Mouse (Mus musculus) Muller cell, postnatal 12 days (primary cell): Measurements from ENCODE around the gene Srcap.
A peak's percentile ranks its signal among the peaks of the same experiment; 100 is the strongest.
"Not testable (repeated sequence)": the region's sequence is repeated elsewhere in the genome, so short reads cannot be mapped to it uniquely, and the experiment has no call there.

Source experiments
- DNase-seq: peaks from one replicate; pipeline ENCODE4 v3.0.0-alpha.2; 2015; ENCODE audit errors: inconsistent ontology term

The Srcap gene

DNA sequence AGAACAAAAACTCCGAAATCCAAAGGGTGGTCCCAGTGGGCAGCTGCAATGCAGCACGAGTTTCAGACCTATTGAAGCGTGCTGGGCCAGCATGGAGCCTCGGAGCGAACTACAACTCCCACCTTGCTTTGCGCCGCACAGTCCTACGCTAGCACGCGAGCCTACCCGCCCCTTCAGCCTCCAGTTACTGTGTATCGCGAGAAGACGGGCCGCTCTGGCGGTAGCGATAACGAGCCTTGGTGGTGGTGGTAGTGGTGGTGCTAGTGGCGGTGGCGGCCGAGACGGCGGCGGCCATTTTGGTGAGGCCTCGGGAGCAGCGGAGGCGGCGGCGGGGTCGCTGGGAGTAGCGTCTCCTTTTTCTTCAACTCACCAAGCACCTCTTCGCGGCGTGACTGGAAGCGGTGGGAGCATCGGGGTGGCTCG is at the start of gene Srcap:
TSS of gene Srcap (plus strand) at position 176 of the 423 bp plus-strand sequence.
- DNase-seq = peak; percentile 96

DNA sequence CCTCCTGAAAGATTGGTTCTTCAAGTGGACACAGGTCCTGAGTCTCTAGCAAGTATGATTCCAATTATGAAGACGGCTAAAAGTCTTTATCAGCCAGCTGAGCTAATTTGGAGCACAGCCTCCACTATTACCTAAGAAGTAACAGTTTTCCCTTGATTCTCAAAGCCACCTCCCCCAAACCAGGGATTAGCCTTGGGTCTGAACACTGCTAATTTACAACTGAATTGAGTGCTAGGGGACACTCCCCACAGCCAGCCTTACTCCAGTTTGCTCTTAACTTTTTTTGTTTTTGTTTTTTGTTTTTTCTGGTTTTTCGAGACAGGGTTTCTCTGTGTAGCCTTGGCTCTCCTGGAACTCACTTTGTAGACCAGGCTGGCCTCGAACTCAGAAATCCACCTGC is 46.6 kb upstream of the Srcap start:
- DNase-seq = no peak

- DNase-seq = not testable (repeated sequence)
Observed at GRCm38 (mm10) chr7:127465670-127466069, 46.1 kb upstream of the Srcap start.

- no peak for DNase-seq
Observed at GRCm38 (mm10) chr7:127466606-127467005, 45.2 kb upstream of the Srcap start.

DNA sequence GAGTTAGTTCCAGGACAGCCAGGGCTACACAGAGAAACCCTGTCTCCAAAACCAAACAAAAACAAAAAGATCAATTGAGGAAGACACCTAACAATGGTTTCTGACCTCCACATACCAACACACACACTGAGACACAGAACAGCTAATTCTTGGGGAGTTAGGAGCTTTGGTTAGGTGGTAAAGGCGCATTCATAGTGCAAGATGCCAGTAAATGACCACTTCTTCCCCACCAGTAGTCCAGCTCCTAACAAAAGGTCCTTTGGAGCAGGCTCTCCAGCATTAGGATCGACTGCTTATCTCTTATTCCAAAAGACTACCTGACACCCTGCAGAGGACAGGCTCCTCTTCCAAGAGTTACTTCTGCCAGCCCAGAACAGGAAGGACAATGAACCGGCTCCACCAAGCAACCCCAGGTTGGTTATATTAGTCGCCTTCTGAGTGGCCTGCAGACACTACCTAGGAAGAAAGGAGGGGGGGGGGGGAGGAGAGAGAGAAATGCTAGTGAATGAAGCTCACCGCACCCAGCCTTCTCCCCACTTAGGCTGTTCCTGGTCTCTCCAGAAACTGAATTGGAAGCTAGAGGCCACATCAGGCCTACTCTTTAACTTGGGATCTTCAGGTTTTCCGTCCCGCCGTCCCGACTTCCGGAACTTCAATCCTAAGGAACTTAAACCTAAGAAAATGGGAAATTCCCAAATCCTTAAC is 41.6 kb upstream of the Srcap start:
- DNase-seq = no peak

DNA sequence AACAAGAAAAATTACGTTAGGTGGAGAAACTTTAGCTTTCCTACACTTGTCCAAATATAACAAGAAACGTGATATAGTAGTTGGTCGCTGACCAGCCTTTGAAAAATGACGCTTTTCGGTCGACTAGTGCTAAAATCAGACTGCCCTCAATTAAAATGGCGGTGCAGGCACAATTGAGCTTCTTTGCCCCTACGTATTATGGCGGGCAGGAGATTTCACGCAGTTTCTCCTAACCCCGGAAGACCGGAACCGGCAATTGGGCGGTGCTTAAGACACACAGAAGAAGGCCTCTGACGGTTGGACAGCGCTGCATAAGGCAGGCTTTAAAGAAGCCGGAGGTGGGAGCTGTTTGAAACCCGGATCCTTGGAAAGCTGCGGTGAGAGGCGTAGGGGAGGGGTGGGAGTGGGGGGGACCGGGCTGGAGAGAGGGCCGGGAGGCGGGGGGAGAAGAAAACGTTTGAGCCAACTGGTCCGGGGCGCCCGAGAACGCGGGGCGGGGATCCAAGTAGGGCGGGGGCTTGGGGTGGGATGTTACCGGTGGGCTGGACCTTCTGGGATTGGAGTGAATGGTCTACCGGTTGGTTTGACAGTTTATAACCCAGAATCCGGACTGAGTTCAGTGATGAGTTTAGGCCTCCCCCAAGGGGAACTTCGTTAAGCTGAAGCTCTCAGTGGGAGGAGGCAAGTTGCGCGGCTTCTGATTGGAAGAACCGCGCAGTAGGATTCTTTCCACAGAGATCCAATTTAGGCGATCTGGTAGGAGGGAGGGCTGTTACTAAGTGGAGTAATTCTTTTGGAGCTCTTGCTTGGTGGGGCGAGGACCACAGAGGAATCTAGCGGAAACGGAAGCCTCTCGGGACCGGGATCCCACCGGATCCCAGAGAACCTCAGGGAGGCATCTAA is 40.8 kb upstream of the Srcap start:
- DNase-seq = peak; percentile 98

DNA sequence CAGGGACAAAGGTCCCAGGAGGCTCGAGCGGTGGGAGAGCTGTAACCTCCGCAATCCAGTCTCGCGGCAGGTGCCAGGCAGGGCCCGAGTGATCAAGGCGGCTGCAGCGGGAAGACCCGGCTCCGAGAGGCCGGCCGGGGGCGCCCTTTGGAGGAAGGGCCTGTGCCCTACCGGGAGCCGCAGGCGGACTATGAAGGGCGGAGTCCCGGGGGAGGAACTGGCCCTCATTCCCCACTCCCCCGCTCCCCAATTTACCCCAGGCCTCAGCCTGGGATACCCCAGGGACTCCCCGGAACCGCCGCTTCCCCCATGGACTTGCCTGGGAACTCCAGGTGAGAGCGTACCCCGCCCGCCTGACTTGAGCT is 40.2 kb upstream of the Srcap start:
- no peak for DNase-seq

- DNase-seq = no peak
Observed at GRCm38 (mm10) chr7:127472060-127472459, 39.7 kb upstream of the Srcap start.

GRCm38 (mm10) chr7:127473705-127474104 is 38.1 kb upstream of the Srcap start:
- DNase-seq = no peak

DNA sequence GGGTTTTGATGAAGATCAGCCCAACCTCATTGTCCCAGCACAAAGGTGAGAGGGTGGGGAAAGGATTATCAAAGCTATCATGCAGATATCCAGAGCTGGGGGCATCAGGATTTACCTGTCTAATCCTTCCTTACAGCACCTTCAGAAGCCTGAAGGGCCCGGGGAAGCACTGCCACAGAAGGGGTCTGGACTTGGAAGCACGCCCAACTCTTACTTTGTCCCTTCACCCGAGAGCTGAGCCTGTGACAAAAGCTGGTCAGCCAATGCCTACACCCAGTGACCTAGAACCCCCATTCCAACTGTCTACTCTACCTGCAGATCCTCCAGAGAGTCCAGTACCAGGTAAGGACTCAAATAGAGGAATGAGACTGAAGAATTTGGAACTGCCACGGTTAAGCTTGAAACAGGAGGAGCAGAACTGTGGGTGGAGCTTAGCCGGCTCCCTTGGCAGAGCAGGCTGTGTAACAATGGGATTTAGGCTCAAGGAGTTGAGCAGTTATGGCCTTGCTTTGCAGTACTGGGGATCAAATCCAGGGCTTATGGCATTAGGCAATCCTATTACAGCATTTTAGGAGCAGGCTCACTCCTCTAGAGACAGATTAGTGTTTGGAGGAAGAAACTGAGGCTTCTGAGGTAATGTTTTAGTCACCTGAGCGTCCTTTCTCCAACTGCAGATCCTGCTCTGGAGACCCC is 37.3 kb upstream of the Srcap start:
- DNase-seq = no peak

- no peak for DNase-seq
Observed at GRCm38 (mm10) chr7:127475186-127475740, 36.5 kb upstream of the Srcap start.

- DNase-seq = no peak
Observed at GRCm38 (mm10) chr7:127476336-127476735, 35.4 kb upstream of the Srcap start.

- no peak for DNase-seq
Observed at GRCm38 (mm10) chr7:127476855-127477254, 34.9 kb upstream of the Srcap start.

GRCm38 (mm10) chr7:127477687-127478634 is 33.8 kb upstream of the Srcap start:
- peak; percentile 100 for DNase-seq

- peak; percentile 100 for DNase-seq
Observed at GRCm38 (mm10) chr7:127478635-127479317, 33.0 kb upstream of the Srcap start, which contains the start of gene Fbrs. TSS of gene Fbrs (plus strand) at chr7:127479199.

- DNase-seq = peak; percentile 44
Observed at GRCm38 (mm10) chr7:127479318-127480225, 32.2 kb upstream of the Srcap start.

DNA sequence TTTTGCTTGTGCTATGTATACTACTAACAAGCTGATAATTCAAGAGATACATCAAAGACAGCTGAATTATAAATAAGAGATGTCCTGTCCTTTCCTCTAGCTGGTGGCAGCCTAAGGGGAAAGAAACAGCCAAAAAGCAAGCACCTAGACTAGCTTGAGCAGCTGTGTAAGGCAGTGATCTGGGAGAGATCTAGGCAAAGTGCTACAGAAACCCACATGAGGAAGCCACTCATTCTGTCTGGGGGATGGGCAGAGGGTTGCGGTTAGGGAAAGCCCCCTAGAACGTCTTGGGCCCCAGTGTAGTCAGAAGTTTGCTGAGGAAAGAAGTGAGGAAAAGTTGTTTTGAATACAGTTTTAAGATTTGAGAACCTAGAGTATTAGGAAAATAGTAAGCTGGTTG is 31.5 kb upstream of the Srcap start:
- no peak for DNase-seq

- no peak for DNase-seq
Observed at GRCm38 (mm10) chr7:127485416-127485815, 26.4 kb upstream of the Srcap start.

- DNase-seq = not testable (repeated sequence)
Observed at GRCm38 (mm10) chr7:127488364-127488763, 23.4 kb upstream of the Srcap start.
